Mouse (Mus musculus): Measurements from ENCODE around the gene Cwc27.

DNA sequence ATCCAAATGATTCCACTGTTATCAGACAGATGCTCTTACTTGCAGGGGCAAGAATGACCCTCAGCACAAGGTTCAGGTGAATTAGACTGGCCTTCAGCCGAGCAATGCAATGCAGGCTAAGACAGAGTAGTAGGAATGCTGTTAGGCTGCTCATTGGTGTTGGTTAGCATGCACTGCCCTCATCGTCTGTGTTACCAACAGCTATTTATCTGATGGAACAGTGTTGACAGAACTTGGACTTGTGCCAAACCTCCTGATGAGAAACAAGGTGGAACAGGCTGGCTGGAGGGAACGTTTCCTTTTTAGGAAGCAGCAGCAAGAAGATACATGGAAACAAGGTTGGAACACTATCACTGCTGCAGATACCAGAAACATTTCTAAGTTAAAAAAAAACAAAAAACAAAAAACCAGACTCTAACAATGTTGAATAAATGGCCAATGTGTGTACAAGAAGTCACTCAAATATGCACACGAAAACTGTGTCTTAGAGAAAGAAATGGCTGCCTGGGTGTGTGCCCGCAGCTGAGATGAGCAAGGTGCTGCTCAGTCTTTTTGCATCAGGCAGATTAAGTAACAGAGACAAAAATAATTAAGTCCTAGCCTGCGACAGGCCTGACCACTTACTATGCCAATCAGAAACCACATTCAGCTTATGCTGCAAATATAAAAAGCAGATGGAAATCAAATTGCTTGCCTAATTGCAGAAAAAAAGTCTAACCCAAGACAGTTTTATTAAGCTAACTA is 122.2 kb downstream of the Cwc27 start:
- no peak for TF ChIP-seq CTCF (IDR thresholded peaks at IDR 0.05; ENCODE audit: borderline replicate concordance, extremely low read depth, insufficient read depth, insufficient read length)
- no peak for TF ChIP-seq POLR2A (IDR thresholded peaks at IDR 0.05; ENCODE audit: borderline replicate concordance, extremely low read depth, insufficient read depth, insufficient read length, poor library complexity, severe bottlenecking)

All from brain, embryonic 14.5 days (tissue).